Mouse (Mus musculus) gonadal fat pad, adult 2 months (tissue): ENCODE measurements around the gene Gm21985. TPM values are rescaled to one million over a fixed set of nuclear protein-coding genes. Genes with fewer than 3 reads are reported as not detected.

Source experiments
- polyA plus RNA-seq: library from polyadenylated mRNA; depleted of rRNA; stranded (reverse); fragments of >200 nt; gene quantifications from 2 replicates; pipeline ENCODE4 v1.2.3, GENCODE M21; 2012; rRNA removed

Gm21985 gene
- polyA plus RNA-seq, 1 experiment: not detected

Other genes starting within 250 kb of the Gm21985 start
- not detected in 2 replicates for gene Olfr1311, start 241.9 kb upstream of the Gm21985 start, polyA plus RNA-seq
- not detected in 2 replicates for gene Olfr1312, start 216.1 kb upstream of the Gm21985 start, polyA plus RNA-seq
- gene Olfr1313, start 188.5 kb upstream of the Gm21985 start, polyA plus RNA-seq: not detected in 2 replicates
- gene Olfr1314, start 169.5 kb upstream of the Gm21985 start, polyA plus RNA-seq: not detected in 2 replicates
- gene Olfr1315-ps1, start 150.9 kb upstream of the Gm21985 start, polyA plus RNA-seq: not detected in 2 replicates
- gene Olfr1316, start 131.3 kb upstream of the Gm21985 start, polyA plus RNA-seq: not detected in 2 replicates
- gene Olfr1317, start 126.0 kb upstream of the Gm21985 start, polyA plus RNA-seq: not detected in 2 replicates
- gene Olfr1318, start 112.1 kb upstream of the Gm21985 start, polyA plus RNA-seq: not detected in 2 replicates
- 9.8 and 13.7 TPM in 2 replicates for gene Lpcat4, start 26.8 kb upstream of the Gm21985 start, polyA plus RNA-seq
- gene Nutm1, start 7.0 kb upstream of the Gm21985 start, polyA plus RNA-seq: 0.03 TPM in 1 of 2 replicates, not detected in the other
- 115 and 152 TPM in 2 replicates for gene Nop10, start 4.4 kb upstream of the Gm21985 start, polyA plus RNA-seq
- 23.4 and 25.2 TPM in 2 replicates for gene Slc12a6, start 489 bp upstream of the Gm21985 start, polyA plus RNA-seq
- gene Emc4, start 101.7 kb downstream of the Gm21985 start, polyA plus RNA-seq: 133 and 158 TPM in 2 replicates
- 3.8 and 3.9 TPM in 2 replicates for gene Katnbl1, start 112.9 kb downstream of the Gm21985 start, polyA plus RNA-seq
- 12.9 and 13.1 TPM in 2 replicates for gene Emc7, start 188.7 kb downstream of the Gm21985 start, polyA plus RNA-seq
- gene Chrm5, start 214.5 kb downstream of the Gm21985 start, polyA plus RNA-seq: not detected in 2 replicates
- gene Aven, start 226.7 kb downstream of the Gm21985 start, polyA plus RNA-seq: 5.2 and 5.6 TPM in 2 replicates